Mouse (Mus musculus) embryonic facial prominence, embryonic 15.5 days (tissue): Measurements from ENCODE around the gene Rad23b. TPM values are rescaled to one million over a fixed set of nuclear protein-coding genes. Genes with fewer than 3 reads are reported as not detected.
"Not testable (repeated sequence)": the region's sequence is repeated elsewhere in the genome, so short reads cannot be mapped to it uniquely, and the experiment has no call there.

Experiments
- ATAC-seq: fragments of 200-750 bp; cut with Nextera tagmentation; 2 replicates; pipeline ENCODE4 v1.8.0; 2017; ENCODE audit warnings: low read depth, moderate TSS enrichment; ENCODE audit not compliant: insufficient number of reproducible peaks, low FRiP score, low TSS enrichment
- H3K27ac ChIP-seq: fragments of 300-500 bp; sonication (generic); replicated peaks from 2 replicates; pipeline ENCODE4 v1.5.1; 2015; ENCODE audit warnings: mild to moderate bottlenecking, inconsistent platforms
- H3K27me3 ChIP-seq: fragments of 300-500 bp; sonication (generic); 2 replicates; pipeline ENCODE4 v1.6.1; 2015; ENCODE audit warnings: inconsistent platforms
- H3K36me3 ChIP-seq: fragments of 300-500 bp; sonication (generic); 2 replicates; pipeline ENCODE4 v1.6.1; 2015; ENCODE audit warnings: mild to moderate bottlenecking, inconsistent platforms
- H3K4me1 ChIP-seq: fragments of 300-500 bp; sonication (generic); 2 replicates; pipeline ENCODE4 v1.6.1; 2015; ENCODE audit warnings: inconsistent platforms
- H3K4me2 ChIP-seq: fragments of 300-500 bp; sonication (generic); replicated peaks from 2 replicates; pipeline ENCODE4 v1.6.1; 2015; ENCODE audit warnings: mild to moderate bottlenecking, inconsistent platforms
- H3K4me3 ChIP-seq: fragments of 300-500 bp; sonication (generic); replicated peaks from 2 replicates; pipeline ENCODE4 v1.5.1; 2015; ENCODE audit warnings: mild to moderate bottlenecking, inconsistent platforms
- H3K9ac ChIP-seq: fragments of 300-500 bp; sonication (generic); 2 replicates; pipeline ENCODE4 v1.6.1; 2015; ENCODE audit warnings: inconsistent platforms
- H3K9me3 ChIP-seq: fragments of 300-500 bp; sonication (generic); replicated peaks from 2 replicates; pipeline ENCODE4 v1.6.1; 2016; ENCODE audit warnings: inconsistent platforms
- WGBS: fragments of 180-500 bp; shearing (Covaris S2); methylation state at CpG from one replicate; pipeline ENCODE4 v1.1.7; 2015; 5-methylcytosine and 5-hydroxymethylcytosine counted together
- polyA plus RNA-seq: library from polyadenylated mRNA; unstranded; fragments of >200 nt; fragmentation: Nextera tagmentation; extraction: Ambion mirVana; gene quantifications from 2 replicates; pipeline ENCODE4 v1.2.1, GENCODE M21; 2015

Gene Rad23b
- 87.0 and 95.7 TPM in 2 replicates for polyA plus RNA-seq

- Histone ChIP-seq H3K9me3 (no peaks in the 10 kb centered on the region), H3K4me3 (peak within 1 kb of the TSS; percentile 99), H3K36me3 (no peaks in the 10 kb centered on the region), H3K27ac (peak within 1 kb of the TSS; percentile 91), H3K9ac (peak within 1 kb of the TSS; percentile 88), H3K4me2 (peak within 1 kb of the TSS; percentile 63), H3K27me3 (no peaks in the 10 kb centered on the region), H3K4me1 (peaks cover 20% of the 10 kb centered on the region)
- under 1% methylated on average over 77 of the region's 77 CpGs for WGBS
- ATAC-seq: peak; percentile 99
Observed at GRCm38 (mm10) chr4:55349452-55350218, at the start of gene Rad23b. Rad23b (plus strand) TSS chr4:55350043.

GRCm38 (mm10) chr4:55304121-55304520 is 45.7 kb upstream of the Rad23b start:
- H3K4me2 ChIP-seq: no peak overlapping the region
- no peak overlapping the region for H3K9ac ChIP-seq
- H3K9me3 ChIP-seq: no peaks in the 10 kb centered on the region
- H3K27me3 ChIP-seq: no peaks in the 10 kb centered on the region
- H3K4me1 ChIP-seq: no peaks in the 10 kb centered on the region
- H3K36me3 ChIP-seq: no peaks in the 10 kb centered on the region
- no peak overlapping the region for H3K27ac ChIP-seq
- WGBS: 87% methylated on average over 5 of the region's 5 CpGs
- no peak for ATAC-seq
- no peak overlapping the region for H3K4me3 ChIP-seq

- Histone ChIP-seq H3K9ac (no peak overlapping the region), H3K4me1 (no peaks in the 10 kb centered on the region), H3K4me3 (no peak overlapping the region), H3K9me3 (no peaks in the 10 kb centered on the region), H3K27ac (no peak overlapping the region), H3K27me3 (no peaks in the 10 kb centered on the region), H3K36me3 (no peaks in the 10 kb centered on the region), H3K4me2 (no peak overlapping the region)
- 90% methylated on average over 3 of the region's 4 CpGs for WGBS
- ATAC-seq: no peak
Observed at GRCm38 (mm10) chr4:55306636-55307035, 43.2 kb upstream of the Rad23b start.

GRCm38 (mm10) chr4:55316726-55317125 is 33.1 kb upstream of the Rad23b start:
- Histone ChIP-seq H3K4me2 (no peak overlapping the region), H3K27me3 (no peaks in the 10 kb centered on the region), H3K27ac (no peak overlapping the region; the same call in 1 of the 2 replicates), H3K9ac (no peak overlapping the region), H3K4me1 (no peaks in the 10 kb centered on the region), H3K9me3 (no peaks in the 10 kb centered on the region), H3K36me3 (no peaks in the 10 kb centered on the region), H3K4me3 (no peak overlapping the region)
- no peak for ATAC-seq
- 23% methylated on average over 4 of the region's 4 CpGs for WGBS

GRCm38 (mm10) chr4:55318350-55318749 is 31.5 kb upstream of the Rad23b start:
- WGBS: 89% methylated on average over 9 of the region's 9 CpGs
- not testable (repeated sequence) for H3K27me3 ChIP-seq, H3K9me3 ChIP-seq, ATAC-seq, H3K4me3 ChIP-seq, H3K4me2 ChIP-seq, H3K9ac ChIP-seq, H3K27ac ChIP-seq, H3K4me1 ChIP-seq, H3K36me3 ChIP-seq

- Histone ChIP-seq H3K4me1 (0 out of 2 replicates have a peak, but pooled peaks cover 3% of the 10 kb centered on the region), H3K9ac (no peak overlapping the region), H3K9me3 (no peaks in the 10 kb centered on the region), H3K27me3 (no peaks in the 10 kb centered on the region), H3K36me3 (no peaks in the 10 kb centered on the region), H3K4me2 (no peak overlapping the region), H3K27ac (no peak overlapping the region), H3K4me3 (no peak overlapping the region)
- 42% methylated on average over 4 of the region's 4 CpGs for WGBS
- no peak for ATAC-seq
Observed at GRCm38 (mm10) chr4:55325786-55326518, 23.9 kb upstream of the Rad23b start.

- Histone ChIP-seq H3K4me1 (0 out of 2 replicates have a peak, but pooled peaks cover 3% of the 10 kb centered on the region), H3K27me3 (no peaks in the 10 kb centered on the region), H3K4me2 (no peak overlapping the region), H3K36me3 (no peaks in the 10 kb centered on the region), H3K9ac (no peak overlapping the region), H3K27ac (no peak overlapping the region), H3K4me3 (no peak overlapping the region), H3K9me3 (no peaks in the 10 kb centered on the region)
- no peak for ATAC-seq
- WGBS: 60% methylated on average over 4 of the region's 4 CpGs
Observed at GRCm38 (mm10) chr4:55327508-55327907, 22.3 kb upstream of the Rad23b start.

GRCm38 (mm10) chr4:55328471-55328870 is 21.4 kb upstream of the Rad23b start:
- WGBS: 93% methylated on average over 11 of the region's 11 CpGs
- Histone ChIP-seq H3K9me3 (no peaks in the 10 kb centered on the region), H3K36me3 (no peaks in the 10 kb centered on the region), H3K4me3 (no peak overlapping the region), H3K27me3 (no peaks in the 10 kb centered on the region), H3K27ac (no peak overlapping the region), H3K4me1 (0 out of 2 replicates have a peak, but pooled peaks cover 3% of the 10 kb centered on the region), H3K4me2 (no peak overlapping the region), H3K9ac (no peak overlapping the region)
- no peak for ATAC-seq

- H3K4me3 ChIP-seq, H3K36me3 ChIP-seq, H3K9me3 ChIP-seq, H3K9ac ChIP-seq, H3K4me2 ChIP-seq, H3K4me1 ChIP-seq, H3K27ac ChIP-seq, ATAC-seq, H3K27me3 ChIP-seq: not testable (repeated sequence)
- WGBS: 89% methylated on average over 7 of the region's 7 CpGs
Observed at GRCm38 (mm10) chr4:55328928-55329327, 20.9 kb upstream of the Rad23b start.

- H3K4me3 ChIP-seq: no peak overlapping the region
- H3K36me3 ChIP-seq: no peaks in the 10 kb centered on the region
- H3K4me1 ChIP-seq: 0 out of 2 replicates have a peak, but pooled peaks cover 3% of the 10 kb centered on the region
- 60% methylated on average over 8 of the region's 8 CpGs for WGBS
- ATAC-seq: no peak; the same call in 1 of the 2 replicates
- no peak overlapping the region for H3K4me2 ChIP-seq
- H3K27me3 ChIP-seq: no peaks in the 10 kb centered on the region
- no peaks in the 10 kb centered on the region for H3K9me3 ChIP-seq
- H3K9ac ChIP-seq: no peak overlapping the region
- H3K27ac ChIP-seq: no peak overlapping the region
Observed at GRCm38 (mm10) chr4:55329621-55330346, 20.1 kb upstream of the Rad23b start.
